Mouse (Mus musculus): ENCODE data around the gene Dvl1.

The Dvl1 gene

DNA sequence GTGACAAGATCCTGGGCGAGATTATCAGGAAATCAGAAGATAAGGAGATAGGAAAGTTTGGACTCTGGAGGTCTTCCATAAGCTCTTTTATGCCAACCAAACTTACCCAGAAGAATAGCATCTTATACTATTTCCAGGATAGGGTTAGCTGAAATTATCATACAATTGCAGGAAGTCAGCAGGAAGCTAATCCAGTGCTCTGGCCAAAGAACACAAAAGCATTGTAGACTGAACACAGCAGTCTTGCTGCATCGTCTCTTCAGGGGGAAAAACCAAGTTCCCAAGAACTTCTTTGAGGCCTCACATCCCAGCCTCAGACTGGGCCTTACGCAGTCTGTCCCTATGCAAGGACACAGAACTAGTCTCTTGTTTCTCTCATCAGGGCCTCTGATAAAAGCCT, 36.4 kb downstream of the Dvl1 start:
- DNase-seq (ENCODE audit: low spot score in 2 of 2), result no peak

DNA sequence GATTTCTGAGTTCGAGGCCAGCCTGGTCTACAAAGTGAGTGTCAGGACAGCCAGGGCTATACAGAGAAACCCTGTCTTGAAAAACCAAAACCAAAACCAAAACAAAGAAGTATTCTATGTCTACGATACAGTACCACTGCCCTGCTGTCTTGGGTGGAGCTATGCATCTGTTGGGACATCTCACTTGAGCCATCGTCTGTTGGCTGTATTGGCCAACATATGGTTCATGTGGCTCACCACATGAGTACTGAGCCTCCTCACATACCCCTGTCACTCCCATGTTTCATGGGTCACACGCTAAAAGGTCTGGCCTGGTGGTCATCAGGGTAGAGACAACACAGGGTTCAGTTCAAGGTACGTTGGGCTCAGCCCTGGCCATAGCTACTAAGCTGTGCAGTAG, 39.1 kb downstream of the Dvl1 start:
- no peak for DNase-seq (ENCODE audit: low spot score in 2 of 2)

DNA sequence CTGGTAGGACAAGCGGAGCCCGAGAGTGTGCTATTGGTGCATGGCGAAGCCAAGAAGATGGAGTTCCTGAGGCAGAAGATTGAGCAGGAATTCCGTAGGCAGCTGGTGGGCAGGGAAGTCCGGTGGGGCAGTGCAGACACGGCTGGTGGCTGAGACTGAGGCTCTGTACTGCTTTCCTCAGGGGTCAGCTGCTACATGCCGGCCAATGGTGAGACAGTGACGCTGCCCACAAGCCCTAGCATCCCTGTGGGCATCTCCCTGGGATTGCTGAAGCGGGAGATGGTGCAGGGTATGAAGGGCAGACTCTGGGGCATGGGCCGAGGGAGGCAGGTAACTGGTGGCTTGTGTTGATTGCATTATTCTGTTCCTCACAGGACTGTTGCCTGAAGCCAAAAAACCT, 40.5 kb downstream of the Dvl1 start:
- peak in 1 of 2 experiments; percentile 5 for DNase-seq (ENCODE audit: low spot score in 2 of 2)

DNA sequence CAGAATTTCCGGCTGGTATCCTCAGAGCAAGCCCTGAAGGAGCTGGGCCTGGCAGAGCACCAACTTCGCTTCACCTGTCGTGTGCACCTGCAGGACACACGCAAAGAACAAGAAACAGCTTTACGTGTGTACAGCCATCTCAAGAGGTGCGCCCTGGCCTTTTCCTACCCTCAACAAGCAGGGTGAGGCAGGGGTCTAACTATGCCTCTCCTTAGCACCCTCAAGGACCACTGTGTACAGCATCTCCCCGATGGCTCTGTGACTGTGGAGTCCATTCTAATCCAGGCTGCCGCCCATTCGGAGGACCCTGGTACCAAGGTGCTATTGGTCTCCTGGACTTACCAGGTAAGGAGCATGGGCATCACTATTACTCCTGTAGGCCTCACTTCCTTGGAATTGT, 41.0 kb downstream of the Dvl1 start:
- peak in 1 of 2 experiments; percentile 5 for DNase-seq (ENCODE audit: low spot score in 2 of 2)

DNA sequence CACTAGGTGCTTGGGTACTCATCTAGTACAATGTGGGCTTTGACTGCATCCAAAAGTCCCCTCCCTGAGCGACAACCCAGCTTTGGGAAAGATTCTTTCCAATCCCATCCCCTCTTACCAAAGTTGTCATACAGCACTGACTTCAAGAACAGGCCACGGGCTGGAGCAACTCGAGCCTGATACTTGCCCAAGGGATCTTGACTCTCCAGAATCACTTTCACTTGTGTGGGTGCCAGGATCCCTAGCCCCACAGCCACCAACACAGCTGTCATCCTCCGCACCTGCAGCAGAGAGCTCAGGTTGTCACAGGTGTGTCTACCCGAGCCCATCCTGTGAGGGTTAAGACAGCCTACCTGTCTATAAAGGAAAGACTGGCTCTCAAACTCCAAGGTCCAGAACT, 42.1 kb downstream of the Dvl1 start:
- DNase-seq (ENCODE audit: low spot score in 2 of 2), result peak in 1 of 2 experiments; percentile 4

DNA sequence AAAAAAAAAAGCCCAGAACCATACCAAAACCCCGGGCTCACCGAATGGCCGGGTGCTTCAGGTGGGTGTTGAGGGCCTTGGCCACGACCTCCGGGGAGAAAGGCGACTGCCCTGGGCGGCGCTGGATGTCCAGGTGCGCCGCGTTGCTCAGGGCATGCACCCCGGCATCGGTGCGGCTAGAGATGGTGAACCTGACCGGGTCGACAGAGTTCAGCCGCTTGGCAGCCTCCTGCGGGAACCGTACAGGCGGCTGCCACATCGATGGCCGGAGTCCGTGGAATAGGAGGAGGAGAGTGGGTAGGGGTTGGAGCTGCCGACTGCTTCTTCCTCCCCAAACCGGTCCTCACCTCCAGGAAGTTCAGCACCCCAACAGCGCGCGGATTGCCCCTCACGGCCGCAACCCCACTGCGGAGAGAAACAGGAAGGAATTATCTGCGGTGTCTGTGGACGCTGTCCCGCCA, 43.8 kb downstream of the Dvl1 start:
- peak in 1 of 2 experiments; percentile 17 for DNase-seq (ENCODE audit: low spot score in 2 of 2)

DNA sequence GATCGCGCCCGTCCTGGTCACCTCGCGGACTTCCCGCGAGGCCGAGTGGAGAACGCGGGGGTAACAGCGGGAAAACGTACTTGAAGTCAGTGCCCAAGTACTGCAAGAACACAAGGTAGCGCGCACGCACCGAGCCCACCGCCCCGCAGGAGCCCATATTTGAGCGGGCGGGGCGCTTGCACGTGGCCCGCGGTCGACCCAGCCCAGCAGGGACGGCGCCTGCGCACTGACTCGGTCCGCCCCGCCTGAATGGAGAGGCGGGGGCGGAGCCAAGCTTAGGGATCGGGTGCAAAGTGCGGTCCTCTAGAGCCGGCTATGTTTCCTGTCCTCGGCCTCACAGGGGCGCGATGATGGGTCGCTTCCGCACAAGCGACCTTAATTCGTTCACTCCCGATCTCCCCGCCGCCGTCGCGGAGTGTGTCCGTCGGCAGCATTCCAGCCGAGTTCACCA, 44.4 kb downstream of the Dvl1 start, which contains the start of the genes Pusl1 and Acap3:
Pusl1 (minus strand) TSS at position 231 of the 451 bp plus-strand sequence.
Acap3 (plus strand) TSS at position 272 of the 451 bp plus-strand sequence.
- DNase-seq (ENCODE audit: low spot score in 2 of 2), result peak; percentile 96 to 98

DNA sequence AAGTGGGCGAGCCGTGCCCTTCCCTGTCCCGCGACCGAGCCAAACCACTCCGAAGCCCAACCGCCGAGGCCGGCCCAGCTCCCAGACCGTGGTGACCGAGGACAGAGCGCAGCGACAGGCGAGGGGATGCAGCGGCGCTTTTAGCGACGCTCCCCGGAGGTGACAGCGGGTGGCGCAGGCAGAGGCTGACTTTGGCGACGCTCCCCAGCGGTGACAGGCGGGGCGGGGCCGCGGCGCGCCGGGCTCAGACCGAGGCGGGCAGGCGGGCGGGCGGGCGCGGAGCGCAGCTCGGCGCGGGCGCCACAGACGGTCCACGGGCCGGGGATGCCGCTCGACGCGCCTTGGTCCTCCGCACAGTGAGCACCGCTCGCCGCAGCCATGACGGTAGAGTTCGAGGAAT, 44.8 kb downstream of the Dvl1 start:
- DNase-seq (ENCODE audit: low spot score in 2 of 2), result peak; percentile 74 to 82

DNA sequence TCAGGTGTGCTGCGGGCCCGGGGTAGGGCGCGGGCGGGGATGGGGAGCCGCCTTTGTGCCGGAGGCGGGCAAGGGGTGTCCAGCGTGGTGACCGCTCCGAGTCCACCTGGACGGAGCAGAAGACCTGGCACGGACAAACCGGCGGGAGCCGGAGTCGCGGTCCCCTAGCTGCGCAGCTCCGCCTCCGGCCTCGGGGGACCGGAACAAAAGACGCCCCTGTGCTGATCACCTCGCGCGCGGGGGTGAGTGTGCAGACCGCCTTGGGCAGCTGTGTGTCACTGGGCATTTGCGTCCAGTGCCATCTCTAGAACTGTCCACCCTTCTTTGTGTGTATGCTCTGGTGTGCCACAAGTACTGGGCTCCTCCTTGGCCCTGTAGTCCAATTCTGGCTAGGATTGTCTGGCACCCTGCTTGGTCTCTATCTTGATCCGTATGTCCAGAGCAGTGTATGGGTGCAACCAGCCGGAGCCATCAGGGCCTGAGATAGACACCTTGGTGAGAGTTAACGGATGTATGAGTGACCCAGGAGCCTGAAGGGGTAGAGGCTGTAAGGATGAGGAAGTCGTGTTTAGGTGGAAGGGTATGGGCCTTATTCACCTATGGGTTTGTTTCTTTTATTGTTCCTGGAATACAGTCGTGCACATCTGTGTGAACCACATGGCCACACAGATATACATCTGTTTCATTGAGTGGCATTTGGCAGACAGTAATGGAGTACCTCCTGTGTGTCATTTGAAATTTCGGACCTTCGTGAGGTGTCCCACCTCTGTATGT, 45.4 kb downstream of the Dvl1 start:
- DNase-seq (ENCODE audit: low spot score in 2 of 2), result peak; percentile 25 to 50

DNA sequence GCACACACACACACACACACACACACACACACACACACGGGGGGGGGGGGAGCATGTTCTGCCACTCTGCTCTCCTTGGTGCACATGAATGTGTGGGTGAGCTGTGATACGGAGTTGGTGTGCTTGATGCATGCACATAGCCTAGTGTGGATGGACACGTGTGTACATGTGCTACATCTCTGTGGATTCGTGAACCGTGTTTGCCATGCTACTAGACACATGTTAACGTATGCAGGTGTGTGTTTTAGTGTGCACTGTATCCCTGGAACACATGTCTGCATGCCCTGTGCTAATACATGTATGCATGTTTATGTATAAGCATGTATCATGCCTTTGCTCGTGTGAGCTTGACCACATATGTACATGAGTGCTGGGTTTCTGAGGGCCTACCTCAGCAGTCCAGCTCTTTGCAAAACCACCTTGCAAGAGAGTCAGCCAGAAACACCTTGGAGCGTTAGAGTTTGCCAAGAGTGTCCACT, 46.0 kb downstream of the Dvl1 start:
- peak in 1 of 2 experiments; percentile 5 for DNase-seq (ENCODE audit: low spot score in 2 of 2)

DNA sequence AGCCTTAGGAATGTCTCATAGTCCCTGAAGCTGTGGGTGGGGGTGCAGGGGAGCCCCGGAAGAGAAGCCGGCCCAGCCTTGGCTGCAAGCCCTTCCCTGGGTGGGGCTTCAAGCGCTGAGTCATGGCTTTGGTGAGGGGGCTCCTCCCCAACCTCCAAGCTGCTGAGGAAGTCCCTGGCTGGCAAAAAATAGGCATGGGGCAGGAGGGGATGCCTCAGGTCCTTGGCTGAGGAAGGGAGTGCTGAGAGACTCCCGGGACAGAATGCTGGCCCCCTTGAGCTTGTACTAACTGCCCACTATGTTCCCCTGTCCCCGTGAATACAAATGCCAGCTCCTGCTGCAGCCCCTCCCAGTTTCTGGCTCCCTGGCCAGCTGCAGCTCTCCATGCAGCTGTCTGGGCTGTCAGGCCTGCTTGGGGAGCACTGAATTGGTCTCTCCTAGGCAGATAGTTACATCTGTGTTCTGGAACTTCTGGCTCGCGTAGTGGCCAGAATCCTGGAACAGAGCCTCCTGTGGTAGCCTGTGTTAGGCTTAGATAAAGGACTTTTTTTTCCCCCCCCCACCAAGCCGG, 47.2 kb downstream of the Dvl1 start:
- DNase-seq (ENCODE audit: low spot score in 2 of 2), result peak; percentile 61 to 65

DNA sequence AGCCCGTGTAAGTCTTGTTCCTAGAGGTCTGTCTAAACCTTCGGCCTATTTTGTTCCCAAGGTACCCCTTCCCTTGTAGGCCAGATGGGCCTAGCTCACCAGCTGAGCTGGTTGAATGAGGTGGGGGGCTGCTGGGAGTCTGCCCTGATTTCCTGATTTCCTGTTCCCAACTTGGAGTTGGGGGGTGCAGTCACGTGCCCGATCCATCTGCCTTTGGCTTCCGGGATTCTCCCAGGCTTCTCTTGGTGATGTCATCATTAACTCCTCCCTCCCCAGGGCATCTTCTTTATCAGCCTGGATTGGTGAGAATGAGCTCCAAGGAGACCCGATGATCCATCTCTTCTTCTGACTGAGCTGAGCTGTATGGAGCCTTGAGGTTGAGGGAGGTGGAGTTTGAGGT, 48.0 kb downstream of the Dvl1 start:
- peak in 1 of 2 experiments; percentile 7 for DNase-seq (ENCODE audit: low spot score in 2 of 2)

DNA sequence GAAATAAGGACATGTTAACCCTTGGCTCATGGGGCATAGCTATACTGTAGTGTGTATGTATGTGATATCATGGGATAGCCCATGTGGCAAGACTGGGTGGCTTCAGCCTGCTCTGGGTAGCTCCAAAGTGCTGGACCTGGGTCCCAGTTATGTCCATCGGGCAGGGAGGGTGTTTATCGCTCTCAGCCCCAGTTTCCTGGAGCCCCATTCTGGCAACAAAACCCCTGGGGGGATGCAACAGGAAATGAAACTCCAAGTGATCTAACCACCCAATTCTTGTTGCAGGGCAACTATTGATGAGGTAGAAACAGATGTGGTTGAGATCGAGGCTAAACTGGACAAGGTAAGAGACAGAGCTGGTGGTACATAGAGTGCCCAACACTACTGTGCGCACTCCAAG, 48.6 kb downstream of the Dvl1 start:
- peak in 1 of 2 experiments; percentile 6 for DNase-seq (ENCODE audit: low spot score in 2 of 2)

DNA sequence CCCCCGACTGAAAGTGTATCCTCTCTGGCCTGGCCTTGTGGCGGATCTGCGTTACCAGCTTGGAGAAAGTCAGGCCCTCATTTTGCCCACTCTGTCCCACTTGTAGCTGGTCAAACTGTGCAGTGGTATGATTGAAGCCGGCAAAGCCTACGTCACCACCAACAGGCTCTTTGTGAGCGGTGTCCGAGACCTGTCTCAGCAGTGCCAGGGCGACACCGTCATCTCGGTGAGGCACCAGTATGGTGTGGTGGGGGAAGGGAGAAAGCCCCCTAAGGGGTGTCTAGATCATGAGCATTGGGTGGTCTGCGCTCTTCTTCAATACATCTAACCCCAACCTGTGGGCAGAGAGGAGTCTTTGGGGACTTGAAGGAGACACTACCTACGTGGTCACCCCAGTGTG, 49.3 kb downstream of the Dvl1 start:
- peak in 1 of 2 experiments; percentile 5 for DNase-seq (ENCODE audit: low spot score in 2 of 2)

DNA sequence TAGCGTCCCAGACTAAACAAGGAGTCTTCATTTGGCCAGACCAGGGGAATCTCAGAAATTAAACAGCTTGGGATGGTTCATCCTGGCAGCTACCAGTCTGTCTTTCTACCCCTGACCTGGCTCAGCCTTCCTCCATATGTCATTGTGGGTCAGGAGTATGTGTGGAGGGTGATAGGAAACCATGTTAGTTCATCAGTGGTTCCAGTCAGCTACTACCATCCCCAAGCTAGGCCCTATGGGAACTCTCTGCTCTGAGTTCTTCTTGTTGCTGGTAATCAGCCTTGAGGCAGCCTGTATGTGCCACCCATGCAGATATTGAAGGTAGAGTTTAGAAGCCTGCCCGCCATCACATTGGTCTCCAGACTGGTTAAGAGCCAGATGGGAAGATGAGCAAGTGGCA, 51.1 kb downstream of the Dvl1 start:
- no peak for DNase-seq (ENCODE audit: low spot score in 2 of 2)

DNA sequence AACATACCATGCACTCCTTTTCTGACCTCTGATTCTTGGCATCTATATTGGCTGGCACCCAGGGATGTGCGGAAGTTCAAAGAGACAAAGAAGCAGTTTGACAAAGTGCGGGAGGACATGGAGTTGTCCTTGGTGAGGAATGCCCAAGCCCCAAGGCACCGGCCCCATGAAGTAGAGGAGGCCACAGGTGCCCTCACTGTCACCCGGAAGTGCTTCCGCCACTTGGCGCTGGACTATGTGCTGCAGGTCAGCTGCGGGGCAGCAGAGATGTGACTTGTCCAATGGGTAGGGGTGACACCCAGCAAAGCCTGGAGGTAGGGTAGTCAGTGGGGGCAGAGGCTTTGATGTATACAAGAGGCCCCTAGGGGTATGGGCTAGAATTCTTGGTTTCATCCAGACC, 52.2 kb downstream of the Dvl1 start:
- peak in 1 of 2 experiments; percentile 4 for DNase-seq (ENCODE audit: low spot score in 2 of 2)

DNA sequence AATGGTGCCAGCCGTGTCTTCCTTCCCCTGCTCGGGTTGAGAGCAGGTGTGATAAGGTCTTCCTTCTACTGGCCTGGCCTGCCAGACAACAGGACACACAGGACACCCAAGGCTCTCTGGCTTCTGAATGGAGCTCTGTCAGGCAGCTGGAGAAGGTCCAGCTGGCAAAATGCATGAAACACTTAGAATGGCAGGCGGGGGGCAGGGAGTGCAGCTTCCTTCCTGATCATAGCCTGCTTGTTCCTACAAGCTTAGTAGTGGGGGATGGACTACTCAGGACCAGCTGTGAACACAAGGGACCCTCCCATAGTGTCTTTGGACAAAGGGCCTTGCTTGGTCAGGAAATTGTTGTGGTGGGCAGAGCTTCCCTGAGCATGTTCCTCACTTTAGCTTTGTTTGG, 54.0 kb downstream of the Dvl1 start:
- DNase-seq (ENCODE audit: low spot score in 2 of 2), result peak; percentile 1 to 3

DNA sequence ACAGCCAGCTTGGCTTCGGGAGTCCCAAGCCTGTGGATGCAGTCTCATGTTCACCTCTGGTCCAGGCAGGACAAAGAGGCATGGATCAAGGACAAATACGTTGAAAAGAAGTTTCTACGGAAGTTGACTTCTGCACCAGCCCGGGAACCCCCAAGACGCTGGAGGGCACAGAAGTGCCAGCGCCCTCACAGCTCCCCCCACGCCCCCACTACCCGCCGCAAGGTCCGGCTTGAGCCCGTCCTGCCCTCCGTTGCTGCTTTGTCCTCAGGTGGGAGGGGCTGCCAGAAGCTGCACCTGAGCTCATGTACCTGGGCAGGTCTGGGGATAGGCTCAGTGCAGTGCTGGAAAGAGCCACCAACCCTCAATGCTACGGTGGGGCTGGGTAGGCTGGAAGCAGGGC, 56.0 kb downstream of the Dvl1 start:
- peak in 1 of 2 experiments; percentile 6 for DNase-seq (ENCODE audit: low spot score in 2 of 2)

DNA sequence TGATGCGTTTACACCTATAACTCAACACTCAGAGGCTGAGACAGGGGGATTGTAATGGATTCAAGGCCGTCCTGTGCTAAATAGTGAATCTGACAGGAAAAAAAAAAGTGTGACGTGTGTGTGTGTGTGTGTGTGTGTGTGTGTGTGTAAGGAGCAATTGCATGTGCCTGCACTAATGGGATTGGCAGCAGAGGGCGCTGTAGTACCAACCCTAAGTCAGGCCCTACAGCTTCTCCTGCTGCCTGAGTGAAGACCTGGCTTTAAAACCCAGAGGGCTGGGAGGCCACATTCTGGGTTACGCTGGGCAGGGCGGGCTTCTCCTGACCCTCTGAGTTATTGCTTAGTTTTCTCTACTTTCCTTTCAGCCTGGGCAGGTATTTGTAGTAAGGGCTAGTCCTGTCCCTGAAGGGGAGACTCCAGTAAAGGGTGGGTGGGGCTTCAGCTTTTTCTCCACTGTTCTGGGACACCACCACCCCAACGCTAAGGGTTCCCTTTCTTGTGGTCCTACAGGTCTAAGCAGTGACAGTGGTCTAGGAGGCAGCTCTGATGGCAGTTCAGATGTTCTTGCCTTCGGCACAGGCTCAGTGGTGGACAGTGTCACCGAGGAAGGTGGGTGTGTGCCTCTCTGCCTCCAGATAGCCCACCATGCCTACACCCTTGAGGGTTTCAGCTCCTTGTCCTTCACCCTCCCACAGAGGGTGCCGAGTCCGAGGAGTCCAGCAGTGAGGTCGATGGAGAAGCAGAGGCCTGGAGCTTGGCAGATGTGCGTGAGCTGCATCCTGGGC, 57.3 kb downstream of the Dvl1 start:
- peak; percentile 3 to 6 for DNase-seq (ENCODE audit: low spot score in 2 of 2)

DNA sequence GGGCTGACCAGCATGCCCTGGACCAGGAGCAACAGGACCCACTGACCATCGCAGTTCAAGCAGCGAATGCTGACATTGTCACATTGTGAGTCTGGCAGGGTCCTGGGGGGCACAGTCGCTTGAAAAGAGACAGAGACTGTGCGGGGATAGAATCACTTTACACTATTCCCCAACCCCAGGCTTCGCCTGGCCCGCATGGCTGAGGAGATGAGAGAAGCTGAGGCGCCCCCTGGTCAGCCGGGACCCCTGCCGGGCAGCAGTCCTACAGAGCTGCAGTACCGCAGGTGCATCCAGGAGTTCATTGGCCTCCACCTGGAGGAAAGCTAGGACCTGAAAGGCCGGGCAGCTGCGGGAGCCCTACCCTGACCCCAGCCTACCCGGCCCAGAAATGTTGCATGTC, 58.4 kb downstream of the Dvl1 start:
- DNase-seq (ENCODE audit: low spot score in 2 of 2), result no peak

DNA sequence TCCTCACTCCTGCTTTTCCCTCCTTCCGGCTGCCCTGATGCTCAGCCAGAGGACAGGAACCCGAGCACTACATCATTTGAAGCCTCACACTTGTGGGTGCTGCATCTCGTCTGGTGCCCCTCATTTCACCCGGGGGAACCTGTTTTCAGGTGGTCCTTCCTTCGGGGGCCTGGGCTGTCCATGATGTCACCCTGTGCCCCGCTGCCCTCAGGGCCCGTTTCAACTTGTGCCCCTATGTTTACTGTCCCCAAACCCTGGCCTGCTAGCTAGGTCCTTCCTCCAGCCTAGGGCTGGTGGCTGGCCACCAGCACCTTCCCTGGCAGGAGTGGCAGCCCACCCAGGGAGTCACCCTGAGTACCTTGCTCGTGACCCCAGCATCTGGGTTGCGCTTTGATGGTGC, 58.9 kb downstream of the Dvl1 start:
- DNase-seq (ENCODE audit: low spot score in 2 of 2), result no peak

DNA sequence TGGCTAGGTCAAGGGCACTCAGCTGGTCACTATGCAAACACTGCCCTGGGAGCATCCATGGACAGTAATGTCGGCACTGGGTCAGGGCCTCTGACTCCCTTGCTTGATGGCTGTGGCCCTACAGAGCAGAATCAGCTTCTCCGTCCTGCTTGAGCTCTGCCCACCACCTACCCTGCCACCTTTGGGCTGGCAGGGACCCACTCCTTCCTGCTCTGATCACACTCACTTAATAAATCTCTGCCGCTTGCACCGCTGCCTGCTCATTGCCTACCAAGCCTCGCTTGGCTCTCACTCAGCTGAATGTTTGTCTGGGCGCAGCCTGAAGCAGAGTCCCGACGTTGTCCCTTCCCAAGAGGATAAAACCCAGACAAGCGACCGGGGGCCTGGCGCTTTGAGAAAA, 59.8 kb downstream of the Dvl1 start:
- DNase-seq (ENCODE audit: low spot score in 2 of 2), result no peak
